Mouse (Mus musculus): ENCODE measurements at regions not wholly inside any gene's neighbourhood (a gene's known extent, or its start where the extent isn't known, plus 50 kb on each side); places are given as distances from the start of the nearest gene placed in this dataset.

GRCm38 (mm10) chr12:39695322-39695721, 342.5 kb downstream of the Arl4a start:
- no peak overlapping the region for H3K27ac ChIP-seq (ENCODE audit: insufficient read depth, low read depth, low read length, poor library complexity, severe bottlenecking)
- H3K9ac ChIP-seq (ENCODE audit: insufficient read depth, low read depth, low read length, poor library complexity, severe bottlenecking): no peak overlapping the region
- H3K4me3 ChIP-seq (ENCODE audit: insufficient read depth in 1 of 2, low read depth in 1 of 2, low read length in 2 of 2, poor library complexity in 1 of 2, severe bottlenecking in 1 of 2): no peak overlapping the region
- in situ Hi-C loops (cut with MboI; ENCODE audit: low sequenced_read_pairs in 2 of 2, unreplicated experiment in 2 of 2): no loop called here
- DNase-seq (ENCODE audit: low read depth, low spot score): no peak
- TF ChIP-seq HCFC1 (IDR thresholded peaks at IDR 0.05; ENCODE audit: borderline replicate concordance, insufficient read depth, low read length) (no peak), ZC3H11A (IDR thresholded peaks at IDR 0.05; ENCODE audit: borderline replicate concordance, low read depth, low read length) (no peak), ZNF384 (IDR thresholded peaks at IDR 0.05; ENCODE audit: low read depth, low read length) (no peak), MAFK (IDR thresholded peaks at IDR 0.05; ENCODE audit: insufficient read depth, low read depth, low read length) (no peak), CHD2 (IDR thresholded peaks at IDR 0.05; ENCODE audit: low read depth, low read length) (no peak)
- no peaks in the 10 kb centered on the region for H3K9me3 ChIP-seq (ENCODE audit: control insufficient read depth, insufficient read depth, low read depth, low read length)
- no peaks in the 10 kb centered on the region for H3K4me1 ChIP-seq (ENCODE audit: control insufficient read depth in 2 of 2, insufficient read depth in 2 of 2, low read length in 2 of 2, poor library complexity in 1 of 2)
- H3K36me3 ChIP-seq (ENCODE audit: control insufficient read depth, insufficient read depth, low read length, poor library complexity, severe bottlenecking): no peaks in the 10 kb centered on the region

- Histone ChIP-seq H3K9ac (ENCODE audit: insufficient read depth, low read depth, low read length, poor library complexity, severe bottlenecking) (no peak overlapping the region), H3K27ac (ENCODE audit: insufficient read depth, low read depth, low read length, poor library complexity, severe bottlenecking) (no peak overlapping the region), H3K4me3 (ENCODE audit: insufficient read depth in 1 of 2, low read depth in 1 of 2, low read length in 2 of 2, poor library complexity in 1 of 2, severe bottlenecking in 1 of 2) (no peak overlapping the region), H3K4me1 (ENCODE audit: control insufficient read depth in 2 of 2, insufficient read depth in 2 of 2, low read length in 2 of 2, poor library complexity in 1 of 2) (no peaks in the 10 kb centered on the region), H3K9me3 (ENCODE audit: control insufficient read depth, insufficient read depth, low read depth, low read length) (no peaks in the 10 kb centered on the region), H3K36me3 (ENCODE audit: control insufficient read depth, insufficient read depth, low read length, poor library complexity, severe bottlenecking) (no peaks in the 10 kb centered on the region)
- no peak for TF ChIP-seq CHD2 (IDR thresholded peaks at IDR 0.05; ENCODE audit: low read depth, low read length)
- TF ChIP-seq ZC3H11A (IDR thresholded peaks at IDR 0.05; ENCODE audit: borderline replicate concordance, low read depth, low read length): no peak
- TF ChIP-seq MAFK (IDR thresholded peaks at IDR 0.05; ENCODE audit: insufficient read depth, low read depth, low read length): no peak
- TF ChIP-seq ZNF384 (IDR thresholded peaks at IDR 0.05; ENCODE audit: low read depth, low read length): no peak
- TF ChIP-seq HCFC1 (IDR thresholded peaks at IDR 0.05; ENCODE audit: borderline replicate concordance, insufficient read depth, low read length): no peak
- DNase-seq (ENCODE audit: low read depth, low spot score): no peak
- in situ Hi-C loops (cut with MboI; ENCODE audit: low sequenced_read_pairs in 2 of 2, unreplicated experiment in 2 of 2): no loop called here
Measured at GRCm38 (mm10) chr12:39692043-39692442, 345.8 kb downstream of the Arl4a start.

- no peak for DNase-seq (ENCODE audit: low read depth, low spot score)
- H3K36me3 ChIP-seq (ENCODE audit: control insufficient read depth, insufficient read depth, low read length, poor library complexity, severe bottlenecking): no peaks in the 10 kb centered on the region
- H3K9ac ChIP-seq (ENCODE audit: insufficient read depth, low read depth, low read length, poor library complexity, severe bottlenecking): no peak overlapping the region
- H3K4me1 ChIP-seq (ENCODE audit: control insufficient read depth in 2 of 2, insufficient read depth in 2 of 2, low read length in 2 of 2, poor library complexity in 1 of 2): no peaks in the 10 kb centered on the region
- H3K27ac ChIP-seq (ENCODE audit: insufficient read depth, low read depth, low read length, poor library complexity, severe bottlenecking): no peak overlapping the region
- H3K4me3 ChIP-seq (ENCODE audit: insufficient read depth in 1 of 2, low read depth in 1 of 2, low read length in 2 of 2, poor library complexity in 1 of 2, severe bottlenecking in 1 of 2): no peak overlapping the region
- TF ChIP-seq MAFK (IDR thresholded peaks at IDR 0.05; ENCODE audit: insufficient read depth, low read depth, low read length): no peak
- TF ChIP-seq HCFC1 (IDR thresholded peaks at IDR 0.05; ENCODE audit: borderline replicate concordance, insufficient read depth, low read length): no peak
- no peak for TF ChIP-seq ZC3H11A (IDR thresholded peaks at IDR 0.05; ENCODE audit: borderline replicate concordance, low read depth, low read length)
- no peak for TF ChIP-seq CHD2 (IDR thresholded peaks at IDR 0.05; ENCODE audit: low read depth, low read length)
- TF ChIP-seq ZNF384 (IDR thresholded peaks at IDR 0.05; ENCODE audit: low read depth, low read length): no peak
- H3K9me3 ChIP-seq (ENCODE audit: control insufficient read depth, insufficient read depth, low read depth, low read length): no peaks in the 10 kb centered on the region
- in situ Hi-C loops (cut with MboI; ENCODE audit: low sequenced_read_pairs in 2 of 2, unreplicated experiment in 2 of 2): no loop called here
Measured at GRCm38 (mm10) chr12:39685399-39685798, 352.4 kb downstream of the Arl4a start.

- H3K4me1 ChIP-seq (ENCODE audit: control insufficient read depth in 2 of 2, insufficient read depth in 2 of 2, low read length in 2 of 2, poor library complexity in 1 of 2): no peaks in the 10 kb centered on the region
- H3K4me3 ChIP-seq (ENCODE audit: insufficient read depth in 1 of 2, low read depth in 1 of 2, low read length in 2 of 2, poor library complexity in 1 of 2, severe bottlenecking in 1 of 2): no peak overlapping the region
- no peaks in the 10 kb centered on the region for H3K9me3 ChIP-seq (ENCODE audit: control insufficient read depth, insufficient read depth, low read depth, low read length)
- no peak for DNase-seq (ENCODE audit: low read depth, low spot score)
- H3K9ac ChIP-seq (ENCODE audit: insufficient read depth, low read depth, low read length, poor library complexity, severe bottlenecking): no peak overlapping the region
- in situ Hi-C loops (cut with MboI; ENCODE audit: low sequenced_read_pairs in 2 of 2, unreplicated experiment in 2 of 2): no loop called here
- H3K36me3 ChIP-seq (ENCODE audit: control insufficient read depth, insufficient read depth, low read length, poor library complexity, severe bottlenecking): no peaks in the 10 kb centered on the region
- H3K27ac ChIP-seq (ENCODE audit: insufficient read depth, low read depth, low read length, poor library complexity, severe bottlenecking): no peak overlapping the region
- TF ChIP-seq CHD2 (IDR thresholded peaks at IDR 0.05; ENCODE audit: low read depth, low read length): no peak
Measured at GRCm38 (mm10) chr12:39682121-39682520, 355.7 kb downstream of the Arl4a start.

- no peak overlapping the region for H3K27ac ChIP-seq (ENCODE audit: insufficient read depth, low read depth, low read length, poor library complexity, severe bottlenecking)
- H3K9ac ChIP-seq (ENCODE audit: insufficient read depth, low read depth, low read length, poor library complexity, severe bottlenecking): no peak overlapping the region
- no peaks in the 10 kb centered on the region for H3K9me3 ChIP-seq (ENCODE audit: control insufficient read depth, insufficient read depth, low read depth, low read length)
- in situ Hi-C loops (cut with MboI; ENCODE audit: low sequenced_read_pairs in 2 of 2, unreplicated experiment in 2 of 2): no loop called here
- H3K36me3 ChIP-seq (ENCODE audit: control insufficient read depth, insufficient read depth, low read length, poor library complexity, severe bottlenecking): no peaks in the 10 kb centered on the region
- H3K4me3 ChIP-seq (ENCODE audit: insufficient read depth in 1 of 2, low read depth in 1 of 2, low read length in 2 of 2, poor library complexity in 1 of 2, severe bottlenecking in 1 of 2): no peak overlapping the region
- TF ChIP-seq HCFC1 (IDR thresholded peaks at IDR 0.05; ENCODE audit: borderline replicate concordance, insufficient read depth, low read length): no peak
- TF ChIP-seq ZC3H11A (IDR thresholded peaks at IDR 0.05; ENCODE audit: borderline replicate concordance, low read depth, low read length): no peak
- TF ChIP-seq ZNF384 (IDR thresholded peaks at IDR 0.05; ENCODE audit: low read depth, low read length): no peak
- TF ChIP-seq MAFK (IDR thresholded peaks at IDR 0.05; ENCODE audit: insufficient read depth, low read depth, low read length): no peak
- no peak for TF ChIP-seq CHD2 (IDR thresholded peaks at IDR 0.05; ENCODE audit: low read depth, low read length)
- no peaks in the 10 kb centered on the region for H3K4me1 ChIP-seq (ENCODE audit: control insufficient read depth in 2 of 2, insufficient read depth in 2 of 2, low read length in 2 of 2, poor library complexity in 1 of 2)
- DNase-seq (ENCODE audit: low read depth, low spot score): no peak
Measured at GRCm38 (mm10) chr12:39675608-39676007, 362.2 kb downstream of the Arl4a start.
